Mouse (Mus musculus) liver, embryonic 14.5 days (tissue): ENCODE results near the gene Hapln3.

Source experiments
- CTCF ChIP-seq: IDR thresholded peaks from 2 replicates; pipeline ENCODE4 v1.5.1; 2016; ENCODE audit warnings: antibody characterized with exemption, low read depth, control low read depth
- EP300 ChIP-seq: IDR thresholded peaks from 2 replicates; pipeline ENCODE4 v1.6.1; 2016; ENCODE audit warnings: antibody characterized with exemption, low read depth

GRCm38 (mm10) chr7:79096492-79096891 is 34.3 kb downstream of the Hapln3 start:
- TF ChIP-seq CTCF, result peak; percentile 30; the same call in 1 of the 2 replicates
- TF ChIP-seq EP300, result no peak
